Mouse (Mus musculus): ENCODE measurements around the gene Vmn2r88.

DNA sequence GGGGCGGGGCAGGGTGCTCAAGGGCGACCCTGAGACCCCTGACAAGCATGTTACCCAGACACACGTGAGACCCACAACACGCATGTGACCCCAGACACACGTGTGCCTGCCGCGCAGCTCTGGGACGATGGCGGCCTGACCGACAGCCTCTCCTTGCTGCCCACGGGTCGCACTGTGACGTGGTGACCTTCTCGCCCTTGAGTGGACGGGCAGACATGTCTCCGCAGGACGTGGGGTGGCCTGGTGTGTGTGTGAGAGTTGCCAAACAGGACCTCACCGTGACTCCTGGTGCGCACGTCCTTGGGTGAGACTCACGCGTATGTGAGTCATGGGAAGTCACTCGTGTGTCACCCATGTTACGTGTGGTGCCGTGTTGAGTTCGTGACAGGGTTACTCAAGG, 24.4 kb downstream of the Vmn2r88 start:
- TF ChIP-seq GATA1 (IDR thresholded peaks at IDR 0.05; ENCODE audit: borderline replicate concordance, low read length) (no peak), FLI1 (IDR thresholded peaks at IDR 0.05; ENCODE audit: low read length) (no peak)

All from megakaryocyte, embryonic 14.5 days (primary cell).